Mouse (Mus musculus): ENCODE measurements around the gene Coro6. TPM values are rescaled to one million over a fixed set of nuclear protein-coding genes. Genes with fewer than 3 reads are reported as not detected.
A peak's percentile ranks its signal among the peaks of the same experiment; 100 is the strongest.

The Coro6 gene
- polyA plus RNA-seq, 2 experiments from 2014 or later = not detected

- no peak for ATAC-seq
Measured at GRCm38 (mm10) chr11:77465111-77465510, 2.9 kb downstream of the Coro6 start.

GRCm38 (mm10) chr11:77466544-77466943 is 4.3 kb downstream of the Coro6 start:
- no peak for ATAC-seq

GRCm38 (mm10) chr11:77467157-77467556 is 4.9 kb downstream of the Coro6 start:
- ATAC-seq = peak; percentile 84

GRCm38 (mm10) chr11:77467784-77468183 is 5.6 kb downstream of the Coro6 start:
- peak; percentile 77 for ATAC-seq

GRCm38 (mm10) chr11:77468397-77468796 is 6.2 kb downstream of the Coro6 start:
- no peak for ATAC-seq

GRCm38 (mm10) chr11:77471407-77471806 is 9.2 kb downstream of the Coro6 start:
- ATAC-seq = no peak

- no peak for ATAC-seq
Measured at GRCm38 (mm10) chr11:77472775-77473174, 10.6 kb downstream of the Coro6 start.

DNA sequence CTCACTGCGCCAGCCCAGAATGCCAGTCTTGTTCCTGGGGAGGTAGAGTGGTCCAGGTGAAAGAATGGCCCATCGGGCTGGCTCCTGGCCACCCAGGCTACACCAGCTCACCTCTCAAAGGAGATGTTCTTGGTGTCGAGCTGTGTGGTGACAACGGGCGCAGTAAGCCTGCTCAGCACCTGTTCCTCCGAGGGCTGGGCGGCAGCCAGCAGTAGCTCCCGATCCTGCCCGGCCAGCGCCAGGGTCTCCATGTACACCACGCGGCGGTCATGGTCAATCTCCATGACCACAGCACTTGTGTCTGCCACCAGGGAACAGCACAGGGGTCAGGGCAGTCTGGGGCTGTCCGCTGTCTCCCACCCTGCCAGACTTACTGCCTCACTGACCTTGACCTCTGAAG is 14.0 kb downstream of the Coro6 start:
- no peak for ATAC-seq

DNA sequence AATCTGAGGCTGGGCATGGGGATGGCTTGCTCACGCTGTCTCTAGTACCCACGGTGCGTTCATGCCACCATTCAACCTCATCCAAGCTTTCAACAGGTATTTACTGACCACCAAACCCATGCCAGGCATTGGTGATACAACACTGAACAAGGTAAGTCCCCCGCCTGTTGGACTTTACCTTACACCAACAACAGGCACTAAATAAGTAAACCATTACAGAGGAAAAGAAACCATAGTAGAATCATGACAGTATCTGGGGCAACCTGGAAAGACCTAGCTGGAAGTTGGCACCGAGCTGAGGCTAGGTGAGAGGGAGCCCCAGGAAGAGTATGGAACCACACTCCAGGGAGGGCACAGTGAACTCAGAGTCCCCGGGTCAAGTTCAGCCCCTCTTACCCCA is 14.7 kb downstream of the Coro6 start:
- no peak for ATAC-seq

GRCm38 (mm10) chr11:77483043-77483442 is 20.8 kb downstream of the Coro6 start:
- ATAC-seq = no peak

DNA sequence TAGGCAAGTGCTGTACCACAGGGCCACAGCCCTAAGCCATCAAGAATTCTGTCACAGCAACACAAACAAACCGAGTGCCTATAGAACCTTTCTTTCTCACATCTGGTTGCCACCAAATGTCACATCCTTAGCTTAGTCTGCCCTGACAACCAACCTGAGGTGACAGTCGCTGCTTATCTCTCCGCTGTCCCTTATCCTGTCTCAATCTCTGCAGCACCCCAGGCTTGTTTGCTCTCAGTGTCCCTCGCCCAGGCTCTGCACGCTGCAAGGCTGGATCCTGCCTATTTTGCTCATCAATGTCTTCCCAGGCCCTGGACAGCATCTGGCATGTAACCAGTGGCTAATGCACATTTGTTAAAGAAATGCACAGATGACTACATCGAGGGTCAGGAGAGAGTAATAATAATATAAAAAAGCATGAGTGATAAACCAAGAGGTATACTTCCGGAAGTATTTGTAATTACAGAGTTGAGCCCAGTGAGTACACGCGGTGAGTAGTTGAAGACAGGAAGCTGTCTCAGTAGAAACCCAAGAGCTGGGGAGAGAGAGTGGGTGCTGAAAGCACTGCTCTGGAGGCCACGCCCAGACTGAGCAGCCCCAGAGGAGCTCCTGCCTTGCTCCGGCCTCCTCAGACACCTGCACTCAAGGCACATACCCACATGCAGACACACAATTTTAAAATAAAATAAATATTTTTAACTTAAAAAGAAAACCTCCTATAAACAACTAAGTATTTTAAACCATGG is 21.5 kb downstream of the Coro6 start:
- peak; percentile 99 for ATAC-seq

- no peak for ATAC-seq
Measured at GRCm38 (mm10) chr11:77485229-77485628, 23.0 kb downstream of the Coro6 start.

GRCm38 (mm10) chr11:77486798-77487197 is 24.6 kb downstream of the Coro6 start:
- ATAC-seq = no peak

GRCm38 (mm10) chr11:77488771-77489581 is 26.8 kb downstream of the Coro6 start:
- ATAC-seq = no peak

- no peak for ATAC-seq
Measured at GRCm38 (mm10) chr11:77489591-77490235, 27.5 kb downstream of the Coro6 start, which contains the start of gene Ankrd13b. Gene Ankrd13b (minus strand): TSS chr11:77489678.

DNA sequence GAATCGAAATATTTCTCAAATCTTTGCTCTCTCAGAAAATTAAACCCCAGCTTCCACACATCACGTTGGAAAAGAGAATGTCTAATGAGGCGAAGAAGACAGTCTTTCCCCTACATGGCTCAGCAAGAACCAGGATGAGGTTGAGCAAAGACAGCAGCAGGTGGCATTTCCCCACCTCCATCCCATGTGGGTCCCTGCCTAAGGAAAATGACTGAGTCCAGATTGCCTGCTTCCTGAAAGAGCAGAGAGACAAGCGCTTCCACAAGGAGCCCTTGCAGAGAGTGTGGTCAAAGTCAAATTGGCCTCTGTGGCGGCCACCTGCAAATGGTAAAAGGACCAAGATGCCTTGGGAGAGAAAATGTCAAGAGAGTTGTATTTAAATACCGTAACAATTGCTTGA is 28.2 kb downstream of the Coro6 start:
- ATAC-seq = no peak

- ATAC-seq = peak; percentile 63
Measured at GRCm38 (mm10) chr11:77491123-77491501, 28.9 kb downstream of the Coro6 start.

DNA sequence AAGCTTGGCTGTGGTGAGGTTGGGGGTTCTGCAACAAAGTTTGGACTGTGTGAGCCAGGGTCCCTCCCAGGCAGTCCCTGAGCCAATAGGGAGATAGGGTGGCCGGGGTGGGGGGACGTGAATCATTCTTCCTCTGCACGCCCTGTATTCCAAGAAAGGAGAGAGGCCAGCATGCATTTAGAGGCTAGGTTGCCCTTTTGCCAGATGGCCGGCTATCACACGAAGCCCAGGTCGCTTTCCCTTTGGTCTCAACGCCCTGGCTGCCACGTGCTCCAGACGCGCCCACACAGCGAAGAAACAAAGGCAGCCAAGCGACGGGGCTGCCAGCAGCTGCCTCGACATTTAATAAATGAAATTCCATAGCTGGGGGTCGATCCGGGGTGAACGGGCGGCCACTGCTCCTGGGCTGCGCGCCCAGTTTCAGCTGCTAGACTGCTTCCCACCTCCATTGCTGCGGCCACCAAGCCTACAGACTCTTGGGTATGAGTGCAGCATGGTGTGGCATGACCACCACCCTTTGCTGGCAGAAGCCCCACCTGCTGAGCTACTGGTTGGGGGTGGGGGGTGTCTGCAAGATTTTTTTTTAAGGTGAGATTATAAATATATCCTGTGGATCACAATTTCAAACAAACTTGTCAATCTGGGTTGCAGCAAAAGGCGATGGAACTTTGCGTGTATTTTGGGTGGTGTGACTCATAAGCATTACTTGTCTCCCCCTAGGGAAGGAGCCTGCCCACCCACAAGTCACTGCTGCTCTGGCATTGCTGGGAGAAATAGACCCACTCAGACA is 29.5 kb downstream of the Coro6 start:
- no peak for ATAC-seq

GRCm38 (mm10) chr11:77492311-77492871 is 30.2 kb downstream of the Coro6 start:
- no peak for ATAC-seq

DNA sequence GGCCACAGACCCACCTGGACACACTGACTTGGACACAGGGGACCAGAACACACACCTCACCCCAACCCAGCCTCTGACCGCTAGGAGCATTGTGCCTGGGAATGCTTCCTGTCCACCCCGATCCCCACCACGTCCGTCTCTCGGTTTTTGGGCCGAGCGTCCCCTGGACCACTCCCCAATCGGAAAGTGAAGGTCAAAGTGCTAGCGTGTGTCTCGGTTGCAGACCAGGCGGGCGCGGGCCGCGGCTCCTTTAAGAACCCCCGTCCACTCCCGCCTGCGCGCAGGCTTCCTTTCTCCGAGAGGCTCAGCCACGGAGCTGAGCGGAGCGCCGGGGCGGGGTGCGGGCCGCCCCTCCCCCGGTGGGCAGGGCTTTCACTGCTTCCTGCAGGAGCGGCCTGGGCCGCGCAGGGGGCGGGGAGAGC is 30.7 kb downstream of the Coro6 start:
- ATAC-seq = peak; percentile 75

GRCm38 (mm10) chr11:77493512-77494343 is 31.5 kb downstream of the Coro6 start, which contains the start of gene Git1:
Gene Git1 (plus strand): TSS chr11:77493562.
- ATAC-seq = no peak

All from activated CD4-positive, CD25-positive, alpha-beta regulatory T cell, adult 4 months (primary cell).